Mouse (Mus musculus): ENCODE data around the gene Tenm1.

Gene Tenm1

DNA sequence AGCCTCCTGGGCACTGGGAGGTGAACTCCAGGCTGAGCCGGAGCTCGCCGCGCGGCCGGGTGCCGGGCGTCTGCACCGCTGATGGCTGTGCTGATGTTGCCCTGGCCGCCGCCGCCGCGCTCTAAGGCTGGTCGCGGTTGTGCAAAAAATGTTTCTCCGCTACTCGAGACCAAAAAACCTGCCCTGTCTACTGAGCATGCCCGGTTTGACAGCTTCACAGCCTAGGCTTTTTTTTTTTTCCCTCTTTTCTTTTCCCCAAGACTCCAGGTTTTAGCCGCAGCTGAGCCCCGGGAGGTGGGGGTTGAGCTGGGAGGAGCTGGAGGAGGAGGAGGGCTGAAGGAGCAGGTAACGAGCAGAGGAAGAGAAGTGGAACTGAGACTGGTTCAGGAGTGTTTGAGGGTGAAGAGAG lies at the start of gene Tenm1:
TSS of gene Tenm1 (minus strand) at position 272 of the 409 bp plus-strand sequence.
- DNase-seq (ENCODE audit: low spot score): peak; percentile 20

DNA sequence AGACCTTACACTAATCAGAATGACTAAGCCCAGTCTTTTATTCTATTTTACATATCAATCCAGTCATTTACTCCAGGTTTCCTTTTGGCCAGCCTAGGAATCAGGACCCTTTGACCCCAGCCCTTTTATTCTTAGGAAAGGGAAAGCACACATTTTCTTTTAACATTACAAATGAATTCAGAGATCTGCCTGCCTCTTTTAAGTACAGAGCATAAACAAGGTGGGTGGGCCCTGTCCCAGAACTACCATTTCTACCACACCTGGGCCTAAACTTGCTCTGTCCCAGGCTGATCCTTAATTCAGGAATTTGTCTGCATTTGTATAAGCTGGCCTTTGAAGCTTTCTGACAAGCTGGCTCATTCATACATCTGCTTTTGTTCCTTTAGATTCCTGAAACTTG lies 38.4 kb upstream of the Tenm1 start:
- DNase-seq (ENCODE audit: low spot score): no peak

DNA sequence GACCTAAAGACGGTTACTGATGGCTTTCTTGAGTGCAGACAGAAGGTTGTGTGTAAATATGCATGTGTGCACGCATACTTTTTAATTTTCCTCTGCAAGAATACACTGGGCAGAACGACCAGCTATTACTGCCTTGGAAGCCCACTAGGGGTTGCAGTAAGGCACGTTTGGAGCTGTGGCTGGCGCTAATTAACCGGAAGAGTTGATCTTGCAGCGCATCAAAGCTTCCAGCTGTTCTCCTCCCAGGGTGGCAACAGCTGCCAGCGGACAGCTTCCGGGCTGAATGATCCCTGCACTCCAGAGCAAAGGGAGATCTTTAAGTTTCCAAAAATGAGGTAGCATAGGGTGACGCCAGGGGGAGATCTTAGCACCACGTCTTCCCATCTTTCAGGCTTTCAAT lies 1.7 kb upstream of the Tenm1 start:
- DNase-seq (ENCODE audit: low spot score): peak; percentile 39

DNA sequence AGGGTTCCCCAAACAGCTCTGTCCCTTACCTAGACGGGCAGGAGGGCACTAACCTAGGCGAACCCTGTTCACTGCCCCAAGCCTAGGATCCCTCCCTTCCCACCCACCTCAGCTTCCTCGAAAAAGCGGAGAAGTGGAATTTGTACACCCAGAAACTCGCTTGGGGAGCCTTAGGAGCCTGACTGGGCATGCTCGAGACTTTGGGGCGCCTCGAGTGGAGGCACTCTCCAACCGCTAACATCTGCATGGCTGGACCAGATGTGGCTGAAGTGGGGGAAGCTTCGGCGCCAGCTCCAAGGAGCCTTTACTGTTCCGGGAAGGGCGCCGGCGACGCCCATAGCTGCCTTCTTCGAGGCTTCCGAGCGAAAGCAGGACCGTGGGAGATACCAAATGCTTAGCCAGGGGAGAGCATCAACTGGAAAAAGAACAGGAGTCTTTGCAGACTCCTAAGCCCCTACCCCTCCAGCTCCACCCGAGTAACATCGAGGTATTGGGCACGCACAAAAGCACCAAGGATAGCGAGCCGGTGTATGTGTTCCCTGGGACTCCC lies 1.1 kb upstream of the Tenm1 start:
- DNase-seq (ENCODE audit: low spot score): peak; percentile 33

DNA sequence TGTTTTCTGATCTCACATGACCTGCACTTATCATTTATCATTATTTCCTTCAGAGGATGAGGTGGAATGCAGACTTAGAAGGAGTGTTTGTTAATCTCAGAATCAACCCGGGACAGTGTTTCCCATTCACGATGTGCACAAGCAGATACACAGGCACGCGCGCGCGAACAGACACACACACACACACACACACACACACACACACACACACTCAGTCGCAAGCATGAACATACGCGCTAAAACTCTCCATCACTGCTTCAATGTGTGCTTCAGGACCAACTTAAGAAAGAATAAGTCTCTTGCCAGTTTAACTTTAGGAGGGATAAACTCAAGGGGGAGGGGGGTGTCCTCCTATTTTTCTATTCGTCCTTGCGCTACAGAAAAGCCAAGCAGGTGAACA lies 411 bp upstream of the Tenm1 start:
- DNase-seq (ENCODE audit: low spot score): no peak

DNA sequence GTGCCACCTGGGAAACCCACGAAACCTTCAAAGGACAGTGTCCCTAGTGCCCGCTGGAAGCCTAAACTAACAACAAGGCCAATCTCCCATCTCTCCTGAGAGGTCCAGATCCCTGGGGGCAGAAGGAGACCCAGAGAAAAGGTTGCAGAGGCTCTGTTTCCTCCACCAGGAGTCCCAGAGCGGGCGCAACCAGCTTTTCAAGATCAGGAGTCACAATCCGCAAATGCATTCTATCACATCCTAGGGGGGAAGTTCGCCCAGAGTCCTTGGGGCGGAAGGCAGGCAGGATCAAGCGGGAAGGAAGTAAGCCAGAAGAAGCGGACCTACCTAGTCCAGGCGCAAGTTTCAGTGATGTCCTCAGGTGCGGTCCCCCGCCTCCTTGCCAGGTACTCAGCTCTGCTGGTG lies 963 bp downstream of the Tenm1 start:
- DNase-seq (ENCODE audit: low spot score): peak; percentile 4

- no peak for DNase-seq (ENCODE audit: low spot score)
These were observed 1.8 kb downstream of the Tenm1 start for GRCm38 (mm10) chrX:43427111-43427510.

DNA sequence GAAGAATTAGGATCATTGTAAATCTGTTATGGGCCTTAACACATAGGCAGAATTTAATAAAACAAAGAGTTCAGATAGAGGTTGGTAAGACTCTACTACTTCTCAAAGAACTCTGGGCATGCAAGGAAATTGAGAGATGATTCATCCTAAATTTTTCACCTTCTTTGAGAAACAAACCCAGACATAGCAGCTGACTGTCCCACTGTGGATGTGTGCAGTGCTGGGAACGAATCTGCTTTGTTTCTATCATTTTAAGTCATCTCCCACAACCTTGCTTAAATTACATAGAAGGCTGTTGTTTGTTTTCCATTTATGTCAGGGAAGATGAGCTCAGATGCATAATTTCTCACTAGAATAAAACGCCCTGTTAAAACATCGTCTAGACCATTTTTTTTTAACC lies 31.0 kb downstream of the Tenm1 start:
- DNase-seq (ENCODE audit: low spot score): no peak

DNA sequence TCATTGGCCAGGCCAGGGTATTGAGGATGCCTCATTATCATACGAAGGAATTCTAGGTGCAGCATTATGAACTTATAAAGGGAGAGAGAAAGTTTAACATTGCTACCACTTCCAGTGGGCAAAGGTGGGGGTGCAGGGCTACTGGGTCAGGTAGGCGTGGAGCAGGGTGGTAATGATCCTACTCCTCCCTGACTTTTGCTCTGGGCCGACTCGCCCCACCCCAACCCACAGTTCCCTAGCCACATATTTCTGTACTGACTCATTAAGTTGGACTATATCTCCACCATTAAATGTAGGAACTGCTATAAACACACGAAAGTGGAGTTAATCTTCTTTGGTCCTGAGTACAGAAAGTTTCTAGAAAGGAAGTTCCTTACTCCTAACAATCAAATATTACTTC lies 40.8 kb downstream of the Tenm1 start:
- DNase-seq (ENCODE audit: low spot score): no peak

- DNase-seq (ENCODE audit: low spot score): no peak
These were observed 56.4 kb downstream of the Tenm1 start for GRCm38 (mm10) chrX:43372526-43372925.

GRCm38 (mm10) chrX:43319351-43319750 lies 109.6 kb downstream of the Tenm1 start:
- no peak for DNase-seq (ENCODE audit: low spot score)

DNA sequence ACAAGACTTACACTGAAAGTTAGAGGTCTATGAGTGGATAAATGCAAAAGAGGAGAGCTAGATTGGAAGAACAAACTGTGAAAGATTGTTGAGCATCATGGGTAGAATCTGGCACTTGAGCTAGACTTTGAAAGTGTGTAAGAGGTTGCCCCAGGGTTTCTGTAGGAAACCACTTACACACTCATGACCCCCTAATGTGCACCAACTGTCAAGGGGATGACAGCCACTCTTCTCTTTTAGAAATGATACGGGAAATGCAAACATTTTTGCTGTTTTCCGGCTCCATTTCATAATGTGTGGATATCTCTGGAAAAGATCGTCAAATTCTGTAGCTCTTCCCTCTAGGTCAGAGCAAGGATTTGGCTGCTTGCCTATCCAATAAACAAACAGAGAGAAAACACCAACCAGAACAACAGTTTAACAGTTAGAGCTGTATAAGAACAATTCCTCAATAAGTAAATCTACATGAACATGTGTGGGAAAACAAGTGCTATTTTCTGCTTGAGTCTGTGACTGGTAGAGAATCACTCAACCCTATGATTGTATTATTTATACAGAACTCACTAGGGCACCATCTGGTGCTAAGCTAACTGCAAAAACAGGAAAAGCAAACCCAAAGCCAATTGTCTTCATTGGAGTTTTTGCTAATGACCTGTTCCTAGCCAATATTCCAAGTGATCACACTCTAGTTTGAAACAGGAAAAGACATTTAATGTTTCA lies 111.0 kb downstream of the Tenm1 start:
- DNase-seq (ENCODE audit: low spot score): no peak

DNA sequence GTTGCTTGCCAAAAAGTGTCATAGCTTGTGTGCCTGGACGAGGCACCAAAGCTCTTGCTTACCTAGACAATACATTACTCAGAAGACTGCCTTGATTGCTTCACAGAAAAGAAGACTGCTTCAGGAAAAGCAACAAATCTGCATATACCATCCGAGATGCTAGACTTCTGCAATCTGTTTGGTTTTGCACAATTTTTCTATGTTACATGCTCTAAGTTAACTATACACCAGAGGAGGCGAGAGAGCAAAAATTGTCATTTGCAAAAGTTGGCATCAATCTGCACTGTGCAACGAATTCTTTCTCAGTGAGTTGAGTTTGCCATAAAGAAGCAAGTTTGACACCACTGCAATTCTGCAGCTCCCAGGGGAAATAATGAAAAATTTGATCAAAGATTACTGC lies 193.1 kb downstream of the Tenm1 start:
- DNase-seq (ENCODE audit: low spot score): no peak

DNA sequence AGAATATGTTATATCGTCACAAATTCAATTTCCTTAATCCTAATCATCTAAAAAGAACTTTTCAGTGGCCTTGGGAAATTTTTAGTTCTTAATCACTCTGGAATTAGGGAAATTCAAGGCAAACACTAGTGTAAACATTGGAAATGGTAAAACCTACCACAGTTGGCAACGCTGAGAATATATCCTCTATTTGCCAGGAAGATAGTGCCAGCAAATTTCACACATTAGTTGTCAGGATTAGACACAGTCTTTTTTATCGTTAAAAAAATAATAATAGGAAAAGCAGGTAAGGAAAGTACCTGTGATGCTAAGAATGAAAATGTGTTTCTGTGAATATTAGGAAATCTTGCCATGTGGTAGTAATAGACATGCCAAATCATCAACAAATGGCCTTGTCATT lies 223.9 kb downstream of the Tenm1 start:
- no peak for DNase-seq (ENCODE audit: low spot score)

- DNase-seq (ENCODE audit: low spot score): no peak
These were observed 226.6 kb downstream of the Tenm1 start for GRCm38 (mm10) chrX:43202249-43202783.

- no peak for DNase-seq (ENCODE audit: low spot score)
These were observed 246.0 kb downstream of the Tenm1 start for GRCm38 (mm10) chrX:43182975-43183374.

GRCm38 (mm10) chrX:43151561-43151960 lies 277.4 kb downstream of the Tenm1 start:
- no peak for DNase-seq (ENCODE audit: low spot score)

DNA sequence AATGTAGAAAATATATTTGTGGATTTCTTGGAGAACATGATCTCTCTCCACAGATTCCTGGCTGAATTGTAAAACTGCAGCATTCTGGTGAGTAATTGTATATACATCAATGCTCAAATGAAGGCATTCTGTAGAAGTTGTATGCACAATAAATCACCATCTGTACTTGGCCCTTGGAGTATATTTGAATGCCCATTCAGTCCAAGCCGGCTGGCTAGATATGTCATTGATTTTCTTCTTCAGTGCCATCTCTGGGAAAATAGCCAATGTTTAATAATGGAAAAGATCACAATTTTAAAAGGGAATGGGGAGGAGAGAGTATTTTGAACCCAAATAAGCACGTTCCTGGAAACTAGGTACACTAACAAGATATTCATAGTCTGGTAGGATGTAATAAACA lies 299.2 kb downstream of the Tenm1 start:
- DNase-seq (ENCODE audit: low spot score): no peak

GRCm38 (mm10) chrX:43122491-43122890 lies 306.4 kb downstream of the Tenm1 start:
- DNase-seq (ENCODE audit: low spot score): no peak

- no peak for DNase-seq (ENCODE audit: low spot score)
These were observed 306.9 kb downstream of the Tenm1 start for GRCm38 (mm10) chrX:43122001-43122400.

DNA sequence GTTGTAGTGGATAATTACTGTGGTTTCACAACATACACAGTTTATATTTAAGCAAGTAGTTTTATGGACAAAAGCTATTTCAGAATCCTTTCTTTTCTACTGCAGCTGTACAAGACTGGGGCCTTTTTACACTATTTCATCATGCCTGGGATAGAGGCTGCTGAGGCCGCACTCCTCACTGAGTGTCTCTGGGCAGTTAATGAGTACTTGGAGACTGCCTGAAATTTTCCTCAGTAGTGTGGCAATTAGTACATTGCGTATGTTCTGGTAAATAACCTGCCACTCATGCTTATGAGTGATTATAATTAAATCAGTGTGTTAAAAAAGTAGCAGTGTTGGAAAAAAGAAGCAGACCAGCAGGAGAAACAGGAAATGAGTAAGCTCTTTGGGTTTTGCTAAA lies 442.8 kb downstream of the Tenm1 start:
- DNase-seq (ENCODE audit: low spot score): no peak

GRCm38 (mm10) chrX:42973562-42973961 lies 455.4 kb downstream of the Tenm1 start:
- peak; percentile 43 for DNase-seq (ENCODE audit: low spot score)

GRCm38 (mm10) chrX:42967611-42968010 lies 461.3 kb downstream of the Tenm1 start:
- no peak for DNase-seq (ENCODE audit: low spot score)

DNA sequence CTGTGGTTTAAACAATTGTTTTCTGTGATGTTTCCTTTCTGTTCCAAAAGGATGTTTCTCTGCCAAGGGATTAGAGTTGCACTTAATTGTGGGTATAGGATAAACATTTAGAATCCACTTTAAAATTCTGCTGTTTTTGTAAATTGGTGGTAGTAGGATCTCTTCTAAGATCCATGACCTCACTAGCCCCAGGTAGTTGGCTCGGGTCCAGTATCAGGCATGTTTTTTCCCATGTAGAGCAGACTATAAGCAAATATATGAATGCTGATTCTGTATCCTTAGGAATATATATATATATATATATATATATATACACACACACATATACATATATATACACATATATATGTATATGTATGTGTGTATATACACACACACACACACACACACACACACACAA lies 567.2 kb downstream of the Tenm1 start:
- DNase-seq (ENCODE audit: low spot score): no peak

All from embryo, embryonic 10 days (tissue).